Mouse (Mus musculus) embryonic facial prominence, embryonic 15.5 days (tissue): ENCODE measurements around the gene Cd163l1. TPM values are rescaled to one million over a fixed set of nuclear protein-coding genes. Genes with fewer than 3 reads are reported as not detected.

Source experiments
- ATAC-seq: fragments of 200-750 bp; cut with Nextera tagmentation; 2 replicates; pipeline ENCODE4 v1.8.0; 2017; ENCODE audit warnings: low read depth, moderate TSS enrichment; ENCODE audit not compliant: insufficient number of reproducible peaks, low FRiP score, low TSS enrichment
- H3K27ac ChIP-seq: fragments of 300-500 bp; sonication (generic); replicated peaks from 2 replicates; pipeline ENCODE4 v1.5.1; 2015; ENCODE audit warnings: mild to moderate bottlenecking, inconsistent platforms
- H3K27me3 ChIP-seq: fragments of 300-500 bp; sonication (generic); 2 replicates; pipeline ENCODE4 v1.6.1; 2015; ENCODE audit warnings: inconsistent platforms
- H3K36me3 ChIP-seq: fragments of 300-500 bp; sonication (generic); 2 replicates; pipeline ENCODE4 v1.6.1; 2015; ENCODE audit warnings: mild to moderate bottlenecking, inconsistent platforms
- H3K4me1 ChIP-seq: fragments of 300-500 bp; sonication (generic); 2 replicates; pipeline ENCODE4 v1.6.1; 2015; ENCODE audit warnings: inconsistent platforms
- H3K4me2 ChIP-seq: fragments of 300-500 bp; sonication (generic); replicated peaks from 2 replicates; pipeline ENCODE4 v1.6.1; 2015; ENCODE audit warnings: mild to moderate bottlenecking, inconsistent platforms
- H3K4me3 ChIP-seq: fragments of 300-500 bp; sonication (generic); replicated peaks from 2 replicates; pipeline ENCODE4 v1.5.1; 2015; ENCODE audit warnings: mild to moderate bottlenecking, inconsistent platforms
- H3K9ac ChIP-seq: fragments of 300-500 bp; sonication (generic); 2 replicates; pipeline ENCODE4 v1.6.1; 2015; ENCODE audit warnings: inconsistent platforms
- H3K9me3 ChIP-seq: fragments of 300-500 bp; sonication (generic); replicated peaks from 2 replicates; pipeline ENCODE4 v1.6.1; 2016; ENCODE audit warnings: inconsistent platforms
- WGBS: fragments of 180-500 bp; shearing (Covaris S2); methylation state at CpG from one replicate; pipeline ENCODE4 v1.1.7; 2015; 5-methylcytosine and 5-hydroxymethylcytosine counted together
- polyA plus RNA-seq: library from polyadenylated mRNA; unstranded; fragments of >200 nt; fragmentation: Nextera tagmentation; extraction: Ambion mirVana; gene quantifications from 2 replicates; pipeline ENCODE4 v1.2.1, GENCODE M21; 2015

The Cd163l1 gene
- polyA plus RNA-seq, 1 experiment from 2014 or later: 0.24 TPM

DNA sequence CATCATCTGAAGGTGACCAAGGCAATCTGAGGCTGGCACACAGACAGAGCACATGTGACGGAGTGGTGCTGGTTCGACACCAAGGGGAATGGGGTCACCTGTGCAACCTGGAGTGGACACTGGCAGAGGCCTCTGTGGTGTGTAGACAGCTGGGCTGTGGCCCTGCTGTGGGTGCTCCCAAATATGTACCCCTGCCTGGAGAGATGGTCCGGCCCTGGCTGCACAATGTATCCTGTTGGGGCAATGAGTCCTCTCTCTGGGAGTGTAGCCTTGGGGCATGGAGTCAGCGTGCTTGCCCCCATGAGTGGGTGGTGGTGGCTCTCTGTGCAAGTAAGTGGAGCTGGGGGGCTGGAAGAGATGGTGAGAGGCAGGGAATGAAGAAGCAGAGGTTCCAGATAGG is 2.3 kb downstream of the Cd163l1 start:
- H3K9ac ChIP-seq: no peak overlapping the region
- no peaks in the 10 kb centered on the region for H3K36me3 ChIP-seq
- WGBS: 74% methylated on average over 4 of the region's 4 CpGs
- H3K4me3 ChIP-seq: no peak overlapping the region
- no peaks in the 10 kb centered on the region for H3K4me1 ChIP-seq
- no peaks in the 10 kb centered on the region for H3K9me3 ChIP-seq
- no peak overlapping the region for H3K4me2 ChIP-seq
- H3K27ac ChIP-seq: no peak overlapping the region
- H3K27me3 ChIP-seq: no peaks in the 10 kb centered on the region; the same call in 1 of the 2 replicates
- no peak for ATAC-seq

DNA sequence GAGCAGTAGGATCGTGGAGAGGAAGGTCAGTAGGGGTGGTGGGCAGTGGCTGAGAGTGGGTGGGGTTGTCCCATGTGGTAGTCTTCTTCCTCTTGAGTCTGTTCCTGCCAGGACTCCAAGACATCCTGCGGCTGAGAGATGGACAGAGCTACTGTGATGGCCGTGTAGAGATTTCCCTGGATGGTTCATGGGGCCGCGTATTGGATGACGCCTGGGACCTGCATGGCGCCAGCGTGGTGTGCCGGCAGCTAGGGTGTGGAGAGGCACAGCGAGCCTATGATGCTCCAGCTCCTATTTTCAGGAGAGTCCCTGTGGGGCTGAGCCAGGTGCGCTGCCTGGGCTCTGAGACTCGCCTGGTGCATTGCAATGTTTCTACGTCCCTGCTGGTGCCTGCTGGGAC is 6.1 kb downstream of the Cd163l1 start:
- Histone ChIP-seq H3K9me3 (no peaks in the 10 kb centered on the region), H3K4me2 (no peak overlapping the region), H3K27me3 (no peaks in the 10 kb centered on the region), H3K4me3 (no peak overlapping the region), H3K4me1 (no peaks in the 10 kb centered on the region), H3K27ac (no peak overlapping the region), H3K36me3 (no peaks in the 10 kb centered on the region), H3K9ac (no peak overlapping the region)
- ATAC-seq: no peak
- 83% methylated on average over 13 of the region's 13 CpGs for WGBS

DNA sequence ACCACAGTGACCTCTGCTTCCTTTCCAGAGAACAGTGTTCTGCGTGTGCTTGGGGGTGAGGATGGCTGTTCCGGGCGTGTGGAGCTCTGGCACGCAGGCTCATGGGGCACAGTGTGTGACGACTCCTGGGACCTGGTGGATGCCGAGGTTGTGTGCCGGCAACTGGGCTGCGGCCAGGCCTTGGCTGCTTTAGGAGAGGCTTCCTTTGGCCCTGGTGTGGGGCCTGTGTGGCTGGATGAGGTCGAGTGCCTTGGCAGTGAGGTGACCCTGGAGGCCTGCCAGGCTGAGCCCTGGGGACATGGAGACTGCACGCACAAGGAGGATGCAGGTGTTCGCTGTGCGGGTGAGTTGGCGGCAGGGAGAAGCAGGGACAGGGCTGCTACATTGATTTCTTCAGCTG is 10.4 kb downstream of the Cd163l1 start:
- Histone ChIP-seq H3K36me3 (no peaks in the 10 kb centered on the region), H3K9ac (no peak overlapping the region), H3K4me1 (no peaks in the 10 kb centered on the region), H3K4me3 (no peak overlapping the region), H3K9me3 (no peaks in the 10 kb centered on the region), H3K4me2 (no peak overlapping the region), H3K27ac (no peak overlapping the region), H3K27me3 (no peaks in the 10 kb centered on the region)
- 0 out of 2 replicates have a peak, but pooled peaks have one; percentile 24 for ATAC-seq
- 83% methylated on average over 13 of the region's 13 CpGs for WGBS

DNA sequence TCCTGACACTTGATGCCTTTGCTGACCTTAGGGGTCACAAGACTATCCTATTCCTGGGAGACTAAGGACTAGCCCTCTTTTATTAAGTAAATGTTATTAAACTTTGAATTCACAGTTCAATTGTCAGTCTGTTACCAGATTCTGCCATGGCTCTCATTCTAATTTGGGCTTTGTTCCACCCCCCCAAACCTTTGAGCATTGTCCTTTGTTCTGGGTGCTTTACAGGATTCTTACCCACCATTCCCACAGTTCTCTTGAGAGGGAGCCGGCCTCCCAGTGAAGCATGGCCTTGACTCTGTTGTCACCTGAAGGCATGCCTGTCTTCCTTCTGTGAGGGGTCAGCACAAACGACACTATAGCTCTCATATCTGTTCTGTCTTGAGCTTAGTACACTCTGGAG is 13.0 kb downstream of the Cd163l1 start:
- Histone ChIP-seq H3K27me3 (no peaks in the 10 kb centered on the region), H3K4me3 (no peak overlapping the region), H3K9ac (no peak overlapping the region), H3K36me3 (no peaks in the 10 kb centered on the region), H3K9me3 (no peaks in the 10 kb centered on the region), H3K4me2 (no peak overlapping the region), H3K27ac (no peak overlapping the region), H3K4me1 (no peaks in the 10 kb centered on the region)
- WGBS: 58% methylated on average over 2 of the region's 2 CpGs
- no peak for ATAC-seq

DNA sequence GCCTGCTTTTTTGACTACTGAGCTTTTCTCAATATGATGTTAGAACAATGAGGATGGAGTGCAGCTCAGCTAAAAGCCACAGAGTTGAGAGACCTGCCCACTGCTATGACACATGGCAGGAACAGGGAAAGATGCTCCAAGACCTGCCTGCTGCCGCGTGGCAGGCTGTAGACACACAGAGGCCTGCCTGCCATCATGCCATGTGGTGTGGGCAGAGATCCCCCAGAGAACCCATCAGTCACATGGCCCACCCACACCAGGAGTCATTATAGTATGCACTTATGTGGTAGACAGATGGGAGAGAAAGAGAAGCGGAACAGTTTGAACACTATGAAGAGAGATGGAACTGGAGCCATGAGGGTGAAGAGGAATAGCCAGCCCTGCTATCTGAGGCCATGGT is 15.6 kb downstream of the Cd163l1 start:
- H3K4me2 ChIP-seq: no peak overlapping the region
- no peak overlapping the region for H3K9ac ChIP-seq
- no peaks in the 10 kb centered on the region for H3K36me3 ChIP-seq
- no peak overlapping the region for H3K4me3 ChIP-seq
- H3K27me3 ChIP-seq: no peaks in the 10 kb centered on the region
- H3K4me1 ChIP-seq: no peaks in the 10 kb centered on the region
- ATAC-seq: no peak
- WGBS: 93% methylated on average over 3 of the region's 3 CpGs
- no peak overlapping the region for H3K27ac ChIP-seq
- H3K9me3 ChIP-seq: no peaks in the 10 kb centered on the region

DNA sequence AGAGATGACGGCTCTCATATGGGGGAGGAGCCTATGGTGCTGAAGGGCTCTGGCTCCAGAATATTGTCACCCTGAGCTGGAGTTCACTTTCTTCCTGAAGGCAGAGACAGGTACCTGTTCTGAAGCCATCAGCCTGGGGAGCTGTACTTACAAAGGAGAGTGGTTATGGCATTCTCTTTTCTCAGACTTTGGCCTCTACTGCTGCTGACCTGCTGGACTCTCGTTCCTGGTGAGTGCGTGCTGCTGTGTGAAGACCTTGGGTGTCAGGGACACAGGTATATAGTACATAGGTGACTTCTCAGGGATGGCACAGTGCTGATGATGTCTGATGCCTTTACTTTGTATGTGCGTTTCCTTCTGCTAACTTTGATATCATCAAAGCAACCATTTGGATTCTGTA is 29.1 kb downstream of the Cd163l1 start, which contains the start of gene 5830411N06Rik:
Gene 5830411N06Rik (plus strand): TSS at position 69 of the 400 bp plus-strand sequence.
- 78% methylated on average over 4 of the region's 4 CpGs for WGBS
- no peaks in the 10 kb centered on the region for H3K27me3 ChIP-seq
- no peak within 1 kb of the TSS for H3K4me2 ChIP-seq
- no peaks in the 10 kb centered on the region for H3K36me3 ChIP-seq
- no peaks in the 10 kb centered on the region for H3K9me3 ChIP-seq
- H3K4me3 ChIP-seq: no peak within 1 kb of the TSS
- H3K27ac ChIP-seq: no peak within 1 kb of the TSS
- no peak within 1 kb of the TSS for H3K9ac ChIP-seq
- ATAC-seq: no peak
- no peaks in the 10 kb centered on the region for H3K4me1 ChIP-seq

DNA sequence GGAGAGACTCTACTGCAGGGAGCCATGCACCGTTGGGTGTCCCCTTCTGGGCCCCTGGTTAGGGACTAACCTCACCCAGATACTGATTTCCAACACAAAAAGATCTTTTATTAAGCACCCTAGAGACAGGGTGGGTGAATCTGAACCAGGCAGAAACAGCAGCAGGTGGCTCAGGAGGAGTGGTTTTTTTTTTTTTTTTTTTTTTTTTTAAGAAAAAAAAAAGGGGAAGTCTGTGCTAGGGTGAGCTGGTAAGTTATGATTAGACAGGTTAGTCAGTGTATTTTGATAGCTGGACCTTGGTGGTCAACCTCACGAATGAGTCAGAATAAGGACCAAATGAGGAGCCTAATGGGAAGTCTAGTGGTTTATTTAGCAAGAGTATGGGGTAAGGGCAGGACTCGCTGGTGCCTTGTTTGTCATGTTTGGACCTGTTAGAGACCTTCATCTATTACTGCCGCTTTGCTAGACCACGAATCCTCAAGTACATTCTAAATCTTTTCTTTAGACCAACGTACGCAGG is 35.8 kb downstream of the Cd163l1 start:
- Histone ChIP-seq H3K9ac (no peak overlapping the region), H3K27ac (no peak overlapping the region), H3K4me2 (no peak overlapping the region), H3K4me1 (no peaks in the 10 kb centered on the region), H3K4me3 (no peak overlapping the region), H3K9me3 (no peaks in the 10 kb centered on the region), H3K27me3 (no peaks in the 10 kb centered on the region), H3K36me3 (no peaks in the 10 kb centered on the region)
- 77% methylated on average over 7 of the region's 7 CpGs for WGBS
- ATAC-seq: no peak

Other genes with a start within 250 kb of the Cd163l1 start
- 3.6 and 5.0 TPM in 2 replicates for gene 6430531B16Rik, start 239.5 kb upstream of the Cd163l1 start, polyA plus RNA-seq
- 2.8 and 4.0 TPM in 2 replicates for gene Adam8, start 225.7 kb upstream of the Cd163l1 start, polyA plus RNA-seq
- gene Zfp511, start 181.9 kb upstream of the Cd163l1 start, polyA plus RNA-seq: 38.5 and 39.0 TPM in 2 replicates
- gene Tubgcp2, start 181.6 kb upstream of the Cd163l1 start, polyA plus RNA-seq: 49.7 and 55.3 TPM in 2 replicates
- not detected in 2 replicates for gene Msx3, start 169.2 kb upstream of the Cd163l1 start, polyA plus RNA-seq
- 3.4 and 3.7 TPM in 2 replicates for gene Caly, start 135.7 kb upstream of the Cd163l1 start, polyA plus RNA-seq
- gene Prap1, start 124.9 kb upstream of the Cd163l1 start, polyA plus RNA-seq: 0.28 TPM in 1 of 2 replicates, not detected in the other
- gene Fuom, start 115.8 kb upstream of the Cd163l1 start, polyA plus RNA-seq: 26.9 and 29.0 TPM in 2 replicates
- 20.0 and 20.5 TPM in 2 replicates for gene Paox, start 102.5 kb upstream of the Cd163l1 start, polyA plus RNA-seq
- gene Echs1, start 101.8 kb upstream of the Cd163l1 start, polyA plus RNA-seq: 127 and 132 TPM in 2 replicates
- 22.2 and 23.2 TPM in 2 replicates for gene Mtg1, start 80.7 kb upstream of the Cd163l1 start, polyA plus RNA-seq
- 0.87 and 1.3 TPM in 2 replicates for gene Sprn, start 63.4 kb upstream of the Cd163l1 start, polyA plus RNA-seq
- gene Olfr522, start 53.5 kb upstream of the Cd163l1 start, polyA plus RNA-seq: 0.03 and 0.16 TPM in 2 replicates
- 0.39 and 0.57 TPM in 2 replicates for gene Olfr523, start 45.0 kb upstream of the Cd163l1 start, polyA plus RNA-seq
- not detected in 2 replicates for gene Olfr524, start 12.3 kb upstream of the Cd163l1 start, polyA plus RNA-seq
- not detected in 2 replicates for gene 5830411N06Rik, start 29.0 kb downstream of the Cd163l1 start, polyA plus RNA-seq
- gene Olfr525, start 102.6 kb downstream of the Cd163l1 start, polyA plus RNA-seq: 0.16 TPM in 1 of 2 replicates, not detected in the other
- 0.23 TPM in 1 of 2 replicates, not detected in the other for gene Olfr527, start 115.8 kb downstream of the Cd163l1 start, polyA plus RNA-seq
- not detected in 2 replicates for gene Olfr60, start 143.4 kb downstream of the Cd163l1 start, polyA plus RNA-seq
- gene Olfr530, start 158.1 kb downstream of the Cd163l1 start, polyA plus RNA-seq: 0.14 TPM in 1 of 2 replicates, not detected in the other
- not detected in 2 replicates for gene Olfr531, start 184.7 kb downstream of the Cd163l1 start, polyA plus RNA-seq
- not detected in 2 replicates for gene Olfr532, start 203.4 kb downstream of the Cd163l1 start, polyA plus RNA-seq
- gene Olfr533, start 245.1 kb downstream of the Cd163l1 start, polyA plus RNA-seq: 0.09 and 0.19 TPM in 2 replicates